9 mouse cellular contexts compared by ENCODE assay signal in the genomic region with DNA sequence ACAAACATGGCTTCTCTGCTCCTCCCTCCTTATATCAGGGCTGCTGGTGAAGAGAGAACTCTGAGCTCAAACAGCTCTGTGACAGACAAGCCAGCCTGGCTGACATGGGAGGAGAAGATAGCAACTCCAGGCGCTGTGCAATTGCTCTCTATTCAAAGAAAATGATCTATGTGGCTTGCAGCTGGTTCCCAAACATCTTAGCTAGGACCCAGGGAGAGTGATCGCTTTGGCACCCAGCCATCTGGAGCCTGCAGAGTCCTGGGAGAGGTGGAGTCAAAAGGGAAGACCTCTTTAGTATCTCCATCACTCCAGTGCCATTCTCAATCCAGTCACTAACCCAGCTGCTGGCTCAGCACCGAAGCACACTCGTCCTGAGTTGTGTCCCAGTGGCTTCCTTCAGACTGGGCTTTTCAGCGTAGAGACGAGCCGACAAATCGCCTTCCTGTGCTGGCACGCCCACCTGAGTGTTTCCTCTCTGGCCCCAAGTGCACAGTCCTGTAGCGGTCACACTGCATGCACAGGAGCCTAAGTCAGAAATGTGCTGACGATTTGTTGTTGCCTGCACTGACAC.
A peak's percentile ranks its signal among the peaks of the same experiment; 100 is the strongest.
DNase-seq lines count a peak whose midpoint lies in the region; ATAC-seq and TF ChIP-seq lines count a peak whose summit lies in the region.
"Had no signal": no experiment of that assay in that cellular context is flagged by ENCODE, and none has a peak within 500 bp of the region (broad histone marks: within the 10 kb centered on the region; RNA-seq: fewer than 3 reads in every experiment).

No protein-coding gene starts in this region.

- H3K27me3 ChIP-seq in midbrain, embryonic 10.5 days (ENCODE audit: low read depth, poor library complexity, severe bottlenecking), result no peaks in the 10 kb centered on the region
- H3K27me3 ChIP-seq in midbrain, embryonic 11.5 days (ENCODE audit: control insufficient read depth, insufficient read depth, low read length), result no peaks in the 10 kb centered on the region

- 81% methylated on average over 11 of the region's 11 CpGs for WGBS in midbrain, embryonic 10.5 days
- WGBS in midbrain, embryonic 11.5 days, result 82% methylated on average over 11 of the region's 11 CpGs

- ATAC-seq in midbrain, embryonic 11.5 days (ENCODE audit: low FRiP score), result no peak

- no peak overlapping the region for H3K9ac ChIP-seq in midbrain, embryonic 11.5 days (ENCODE audit: low read length)

- intact Hi-C loops in gastrocnemius, adult 2 months (cut with DNase I), result no loop called here

- no peaks in the 10 kb centered on the region for H3K9me3 ChIP-seq in midbrain, embryonic 10.5 days (replicated peaks)
- no peaks in the 10 kb centered on the region for H3K9me3 ChIP-seq in midbrain, embryonic 11.5 days (ENCODE audit: control insufficient read depth, low read length)

- no peak for DNase-seq in midbrain, embryonic 10.5 days (ENCODE audit: low spot score)
- no peak for DNase-seq in midbrain, embryonic 11.5 days (ENCODE audit: low spot score, missing footprints)
- peak; percentile 50 for DNase-seq in gastrocnemius, adult 2 months
- DNase-seq in kidney, postnatal 14 days, result peak; percentile 45
- DNase-seq in right cerebral cortex, postnatal 14 days, result peak; percentile 40
- no peak for DNase-seq in thymus, postnatal 10 days (ENCODE audit: low spot score in 2 of 2)
- no peak for DNase-seq in adrenal gland, postnatal 36 days
- DNase-seq in c-Kit-positive CD71-positive TER-119-positive erythroid progenitor cells, embryonic 14.5 days (ENCODE audit: low spot score), result no peak
- DNase-seq: lung, adult 18-20 months had no signal

- H3K4me1 ChIP-seq in midbrain, embryonic 10.5 days, result no peaks in the 10 kb centered on the region
- H3K4me1 ChIP-seq in midbrain, embryonic 11.5 days (ENCODE audit: control insufficient read depth, insufficient read depth, low read length), result no peaks in the 10 kb centered on the region

- no peak overlapping the region for H3K4me2 ChIP-seq in midbrain, embryonic 11.5 days

- H3K4me3 ChIP-seq in midbrain, embryonic 10.5 days, result no peak overlapping the region
- H3K4me3 ChIP-seq in midbrain, embryonic 11.5 days (ENCODE audit: low read depth, low read length), result no peak overlapping the region
- H3K4me3 ChIP-seq in gastrocnemius, adult 2 months, result no peak overlapping the region

- H3K27ac ChIP-seq in midbrain, embryonic 10.5 days (replicated peaks), result 0 out of 2 replicates have a peak overlapping the region, but pooled peaks have one; percentile 25
- no peak overlapping the region for H3K27ac ChIP-seq in midbrain, embryonic 11.5 days (ENCODE audit: low read depth, low read length)
- H3K27ac ChIP-seq in gastrocnemius, adult 2 months, result peak overlapping the region; percentile 28; the same call in 1 of the 2 replicates

- TF ChIP-seq CTCF in gastrocnemius, adult 2 months (IDR thresholded peaks at IDR 0.05), result no peak

- H3K36me3 ChIP-seq in midbrain, embryonic 10.5 days, result no peaks in the 10 kb centered on the region
- H3K36me3 ChIP-seq in midbrain, embryonic 11.5 days (ENCODE audit: control insufficient read depth, insufficient read depth, low read length), result no peaks in the 10 kb centered on the region

Comparison
In these comparisons a context has a peak if more than half of its experiments do, and no peak if none do; other contexts are left out.
1. DNase-seq: peak in gastrocnemius, adult 2 months (single experiment), kidney, postnatal 14 days (single experiment) and right cerebral cortex, postnatal 14 days (single experiment); none in midbrain, embryonic 10.5 days (single experiment), midbrain, embryonic 11.5 days (single experiment), thymus, postnatal 10 days (0 of 2), adrenal gland, postnatal 36 days (0 of 2) and c-Kit-positive CD71-positive TER-119-positive erythroid progenitor cells, embryonic 14.5 days (single experiment).